Mouse (Mus musculus) MEL (cell line): ENCODE results near the gene Mea1. TPM values are rescaled to one million over a fixed set of nuclear protein-coding genes. Genes with fewer than 3 reads are reported as not detected.

Experiments used
- DNase-seq: peaks from one replicate; pipeline ENCODE4 v3.0.0; 2011; ENCODE audit warnings: low read depth, low spot score
- H3K27ac ChIP-seq: 2 replicates; pipeline ENCODE4 v1.5.1; 2012; ENCODE audit warnings: low read depth, mild to moderate bottlenecking, control low read depth, low read length, moderate library complexity; ENCODE audit not compliant: control insufficient read depth
- H3K27me3 ChIP-seq, 2 experiments: fragments of 150-350 bp in 1 of 2; sonication (generic) in 1 of 2; 2 replicates each; pipeline ENCODE4 v1.6.1; 2012; ENCODE audit warnings: low read length in 2 of 2, mild to moderate bottlenecking in 2 of 2, improper control_type of control experiment in 1 of 2, moderate library complexity in 1 of 2; ENCODE audit not compliant: insufficient read depth in 2 of 2, control insufficient read depth in 1 of 2
- H3K36me3 ChIP-seq, 2 experiments: 2 replicates each; pipeline ENCODE4 v1.6.1; 2012 to 2014; ENCODE audit warnings: low read length in 2 of 2, improper control_type of control experiment in 1 of 2, inconsistent platforms in 1 of 2, mild to moderate bottlenecking in 1 of 2; ENCODE audit not compliant: insufficient read depth in 2 of 2, control insufficient read depth in 1 of 2
- H3K4me1 ChIP-seq, 2 experiments: fragments of 150-350 bp in 1 of 2; sonication (generic) in 1 of 2; 2 replicates each; pipeline ENCODE4 v1.6.1; 2012; ENCODE audit warnings: low read length in 2 of 2, improper control_type of control experiment in 1 of 2, mild to moderate bottlenecking in 1 of 2; ENCODE audit not compliant: insufficient read depth in 2 of 2, control insufficient read depth in 1 of 2
- H3K4me3 ChIP-seq, 2 experiments: fragments of 150-350 bp in 1 of 2; sonication (generic) in 1 of 2; 2 replicates each; pipeline ENCODE4 v1.5.1; 2012; ENCODE audit warnings: low read depth in 2 of 2, low read length in 2 of 2, mild to moderate bottlenecking in 2 of 2, moderate library complexity in 2 of 2, control low read depth in 1 of 2, improper control_type of control experiment in 1 of 2; ENCODE audit not compliant: control insufficient read depth in 1 of 2, insufficient read depth in 1 of 2
- H3K79me2 ChIP-seq: 2 replicates; pipeline ENCODE4 v1.6.1; 2012; ENCODE audit warnings: mild to moderate bottlenecking, low read length, moderate library complexity; ENCODE audit not compliant: control insufficient read depth, poor library complexity, insufficient read depth
- H3K9ac ChIP-seq: 2 replicates; pipeline ENCODE4 v1.6.1; 2012; ENCODE audit warnings: low read depth, mild to moderate bottlenecking, control low read depth, low read length, moderate library complexity; ENCODE audit not compliant: control insufficient read depth, poor library complexity, severe bottlenecking
- H3K9me3 ChIP-seq: fragments of 150-350 bp; sonication (generic); replicated peaks from 2 replicates; pipeline ENCODE4 v1.6.1; 2012; ENCODE audit warnings: mild to moderate bottlenecking, low read length, improper control_type of control experiment, moderate library complexity; ENCODE audit not compliant: insufficient read depth
- BHLHE40 ChIP-seq: IDR thresholded peaks from 2 replicates; pipeline ENCODE4 v1.6.1; 2012; ENCODE audit warnings: low read depth, mild to moderate bottlenecking, inconsistent platforms, low read length, improper control_type of control experiment, borderline replicate concordance
- CHD2 ChIP-seq: IDR thresholded peaks from 2 replicates; pipeline ENCODE4 v1.6.1; 2011; ENCODE audit warnings: low read length, improper control_type of control experiment
- E2F4 ChIP-seq: IDR thresholded peaks from 2 replicates; pipeline ENCODE4 v1.6.1; 2011; ENCODE audit warnings: low read depth, low read length, improper control_type of control experiment, borderline replicate concordance
- ETS1 ChIP-seq: IDR thresholded peaks from 2 replicates; pipeline ENCODE4 v1.6.1; 2012; ENCODE audit warnings: low read depth, mild to moderate bottlenecking, inconsistent platforms, low read length, improper control_type of control experiment, moderate library complexity
- GABPA ChIP-seq: IDR thresholded peaks from 2 replicates; pipeline ENCODE4 v1.6.1; 2012; ENCODE audit warnings: low read depth, mild to moderate bottlenecking, inconsistent platforms, low read length, improper control_type of control experiment, moderate library complexity
- KAT2A ChIP-seq: conservative IDR thresholded peaks from 2 replicates; pipeline ENCODE4 v1.6.1; 2012; ENCODE audit warnings: low read depth, low read length, improper control_type of control experiment, inconsistent platforms
- MAX ChIP-seq: IDR thresholded peaks from 2 replicates; pipeline ENCODE4 v1.6.1; 2011; ENCODE audit warnings: low read length, improper control_type of control experiment
- MAZ ChIP-seq: IDR thresholded peaks from 2 replicates; pipeline ENCODE4 v1.6.1; 2012; ENCODE audit warnings: low read depth, mild to moderate bottlenecking, inconsistent platforms, low read length, improper control_type of control experiment
- MEF2A ChIP-seq: IDR thresholded peaks from 2 replicates; pipeline ENCODE4 v1.6.1; 2014; ENCODE audit warnings: low read depth, mild to moderate bottlenecking, inconsistent platforms, low read length, improper control_type of control experiment; ENCODE audit not compliant: poor library complexity, insufficient replicate concordance, severe bottlenecking; ENCODE audit errors: extremely low read depth
- MXI1 ChIP-seq: IDR thresholded peaks from 2 replicates; pipeline ENCODE4 v1.6.1; 2011; ENCODE audit warnings: mild to moderate bottlenecking, low read depth, low read length, improper control_type of control experiment
- MYC ChIP-seq: IDR thresholded peaks from 2 replicates; pipeline ENCODE4 v1.6.1; 2011; ENCODE audit warnings: low read depth, mild to moderate bottlenecking, low read length, improper control_type of control experiment, moderate library complexity
- POLR2A ChIP-seq, 2 experiments: IDR thresholded peaks; 2 replicates each; pipeline ENCODE4 v1.6.1; 2011 to 2012; ENCODE audit warnings: low read length in 2 of 2, mild to moderate bottlenecking in 2 of 2, control low read depth in 1 of 2, improper control_type of control experiment in 1 of 2, low read depth in 1 of 2, moderate library complexity in 1 of 2; ENCODE audit not compliant: control insufficient read depth in 1 of 2, insufficient read depth in 1 of 2, poor library complexity in 1 of 2
- POLR2AphosphoS5 ChIP-seq: IDR thresholded peaks from 2 replicates; pipeline ENCODE4 v1.6.1; 2012; ENCODE audit warnings: low read depth, borderline replicate concordance, mild to moderate bottlenecking, inconsistent platforms, low read length, moderate library complexity, mixed read lengths
- RAD21 ChIP-seq: IDR thresholded peaks from 2 replicates; pipeline ENCODE4 v1.6.1; 2011; ENCODE audit warnings: mild to moderate bottlenecking, low read depth, low read length, improper control_type of control experiment
- SIN3A ChIP-seq: IDR thresholded peaks from 2 replicates; pipeline ENCODE4 v1.6.1; 2012; ENCODE audit warnings: low read length, improper control_type of control experiment, inconsistent platforms
- TBP ChIP-seq: IDR thresholded peaks from 2 replicates; pipeline ENCODE4 v1.8.0; 2011; ENCODE audit warnings: low read depth, low read length, improper control_type of control experiment
- USF1 ChIP-seq: IDR thresholded peaks from 2 replicates; pipeline ENCODE4 v1.6.1; 2014; ENCODE audit warnings: low read depth, mild to moderate bottlenecking, inconsistent platforms, low read length, improper control_type of control experiment, moderate library complexity
- USF2 ChIP-seq, 2 experiments: IDR thresholded peaks; 2 replicates each; pipeline ENCODE4 v1.6.1; 2011 to 2012; ENCODE audit warnings: improper control_type of control experiment in 2 of 2, low read length in 2 of 2, borderline replicate concordance in 1 of 2, inconsistent platforms in 1 of 2, low read depth in 1 of 2, mild to moderate bottlenecking in 1 of 2; ENCODE audit not compliant: insufficient read depth in 1 of 2
- ZC3H11A ChIP-seq: IDR thresholded peaks from 2 replicates; pipeline ENCODE4 v1.6.1; 2012; ENCODE audit warnings: low read depth, mild to moderate bottlenecking, inconsistent platforms, low read length, improper control_type of control experiment
- polyA plus RNA-seq, 2 experiments: library from polyadenylated mRNA; stranded (reverse) in 1 of 2; unstranded in 1 of 2; fragments of >175 nt in 1 of 2; fragments of >200 nt in 1 of 2; gene quantifications; 2 replicates each; pipeline versions ENCODE4 v1.2.1 to v1.2.4; 2012; ENCODE audit warnings: low replicate concordance in 2 of 2, low read depth in 1 of 2; ENCODE audit not compliant: insufficient read length in 2 of 2, insufficient read depth in 1 of 2, missing spikeins in 1 of 2
- total RNA-seq: library from RNA; depleted of rRNA; stranded (reverse); fragments of 300-350 nt; gene quantifications from 2 replicates; pipeline ENCODE4 v1.2.3, GENCODE M21; 2012

The Mea1 gene
- total and polyA plus RNA-seq, 3 experiments = 84.0 to 124 TPM; not detected in 1

DNA sequence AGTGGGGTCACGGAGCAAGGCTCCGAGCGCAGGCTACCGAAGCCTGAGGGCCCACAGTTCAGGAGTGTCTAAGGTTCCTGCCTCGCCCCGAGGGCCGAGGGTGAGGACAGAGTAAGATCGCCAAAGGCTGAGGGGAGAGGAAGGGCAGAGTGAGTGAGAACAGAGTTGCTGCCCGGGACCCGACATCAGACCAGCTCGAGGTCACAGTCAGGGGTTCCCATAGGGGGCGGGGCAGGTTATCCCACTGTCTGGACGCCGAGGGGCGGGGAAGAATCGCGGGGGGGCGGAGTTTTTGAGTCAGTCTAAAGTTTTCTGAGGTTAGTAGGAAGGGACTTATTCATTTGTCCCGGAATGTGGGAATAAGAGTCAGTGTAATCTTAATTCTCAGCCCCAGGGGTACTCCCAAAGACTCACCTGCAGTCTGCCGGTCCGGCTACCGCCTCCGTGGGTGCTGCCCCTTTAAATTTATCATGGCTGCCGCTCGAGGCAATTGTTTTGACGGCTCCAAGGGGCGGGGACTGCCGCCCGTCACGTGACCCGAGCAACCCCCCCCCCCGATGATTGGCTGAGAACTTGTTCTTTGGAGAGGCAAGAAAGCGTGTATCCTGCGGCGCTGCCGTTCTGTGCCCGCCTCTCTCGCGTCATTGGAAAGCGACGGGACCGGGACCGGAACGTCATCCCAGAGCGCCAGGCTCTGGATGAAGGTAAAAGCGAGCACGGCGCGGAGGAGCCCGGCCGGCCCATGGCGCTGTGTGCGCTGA, 32.9 kb upstream of the Mea1 start, which contains the start of the genes Klc4 and Mrpl2 (continued):
- TF ChIP-seq MEF2A (0 out of 2 replicates have a peak, but pooled peaks have one; percentile 36), RAD21 (no peak), KAT2A (peak; percentile 70)

GRCm38 (mm10) chr17:46646322-46646662, 32.3 kb upstream of the Mea1 start:
- H3K27me3 ChIP-seq = no peaks in the 10 kb centered on the region
- H3K9ac ChIP-seq = peak overlapping the region; percentile 96
- peaks cover 0 to 7% of the 10 kb centered on the region in 2 experiments; a peak in 2 of 4 replicates for H3K36me3 ChIP-seq
- H3K9me3 ChIP-seq = no peaks in the 10 kb centered on the region
- peaks cover 14% of the 10 kb centered on the region for H3K79me2 ChIP-seq
- DNase-seq = no peak
- H3K4me1 ChIP-seq = peaks cover 5 to 12% of the 10 kb centered on the region in 2 experiments; a peak in 3 of 4 replicates
- TF ChIP-seq MXI1 = peak; percentile 77
- TF ChIP-seq USF2 (IDR thresholded peaks at IDR 0.05; ENCODE audit: borderline replicate concordance in 1 of 2, insufficient read depth in 1 of 2, low read depth in 1 of 2, low read length in 2 of 2) = peak; percentile 80 to 83
- TF ChIP-seq SIN3A = peak; percentile 65; the same call in 1 of the 2 replicates
- peak; percentile 82 for TF ChIP-seq BHLHE40
- no peak for TF ChIP-seq ZC3H11A
- no peak for TF ChIP-seq POLR2AphosphoS5
- TF ChIP-seq MYC = peak; percentile 87
- TF ChIP-seq ETS1 = no peak
- TF ChIP-seq USF1 = peak; percentile 89
- TF ChIP-seq GABPA = no peak
- no peak for TF ChIP-seq E2F4
- TF ChIP-seq TBP = 0 out of 2 replicates have a peak, but pooled peaks have one; percentile 27
- 0 out of 2 replicates have a peak, but pooled peaks have one; percentile 6 for TF ChIP-seq CHD2
- TF ChIP-seq MAZ = no peak
- TF ChIP-seq MAX = peak; percentile 61; the same call in 1 of the 2 replicates
- TF ChIP-seq POLR2A (IDR thresholded peaks at IDR 0.05; ENCODE audit: control insufficient read depth in 1 of 2, insufficient read depth in 1 of 2, low read depth in 1 of 2, low read length in 2 of 2, poor library complexity in 1 of 2) = peak in 1 of 2 experiments; percentile 96; a peak in 2 of 4 replicates
- TF ChIP-seq, all 39 proteins: peak for 10
- Histone ChIP-seq H3K27ac (peak overlapping the region; percentile 73), H3K4me3 (peak overlapping the region; percentile 88 to 98)
